Mouse (Mus musculus): ENCODE data around the gene Pate4. TPM values are rescaled to one million over a fixed set of nuclear protein-coding genes. Genes with fewer than 3 reads are reported as not detected.
A peak's percentile ranks its signal among the peaks of the same experiment; 100 is the strongest.
"Not testable (repeated sequence)": the region's sequence is repeated elsewhere in the genome, so short reads cannot be mapped to it uniquely, and the experiment has no call there.

Pate4 gene
- not detected in 2 replicates for total RNA-seq (2015)
- not detected in 2 replicates for total RNA-seq (2017)

DNA sequence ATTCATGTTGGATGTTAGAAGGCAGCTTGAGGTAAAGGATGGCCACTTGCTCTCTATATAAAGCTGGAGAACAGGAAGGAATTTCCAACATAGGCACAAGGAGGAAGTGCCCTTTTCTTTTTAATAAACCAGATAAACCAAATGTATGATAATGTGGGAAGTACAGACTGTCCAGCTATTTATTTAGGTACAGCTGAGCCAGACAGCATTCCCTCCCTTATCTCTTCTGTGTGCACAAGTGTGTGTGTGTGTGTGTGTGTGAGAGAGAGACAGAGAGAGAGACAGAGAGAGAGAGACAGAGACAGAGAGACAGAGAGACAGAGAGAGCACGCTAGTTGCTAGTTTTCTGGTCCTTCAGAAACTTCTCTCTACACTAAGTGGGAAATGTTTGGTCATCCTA, at the start of gene Pate4:
TSS of gene Pate4 (minus strand) at position 101 of the 400 bp plus-strand sequence.
- ATAC-seq (replicated peaks; ENCODE audit: poor library complexity), result no peak

- no peak for ATAC-seq (replicated peaks; ENCODE audit: poor library complexity)
Observed at GRCm38 (mm10) chr9:35648102-35648501, 36.4 kb upstream of the Pate4 start, which contains the start of gene Pate3. TSS of gene Pate3 (minus strand) at chr9:35648202.

GRCm38 (mm10) chr9:35632981-35633380, 21.2 kb upstream of the Pate4 start:
- no peak for ATAC-seq (replicated peaks; ENCODE audit: poor library complexity)

DNA sequence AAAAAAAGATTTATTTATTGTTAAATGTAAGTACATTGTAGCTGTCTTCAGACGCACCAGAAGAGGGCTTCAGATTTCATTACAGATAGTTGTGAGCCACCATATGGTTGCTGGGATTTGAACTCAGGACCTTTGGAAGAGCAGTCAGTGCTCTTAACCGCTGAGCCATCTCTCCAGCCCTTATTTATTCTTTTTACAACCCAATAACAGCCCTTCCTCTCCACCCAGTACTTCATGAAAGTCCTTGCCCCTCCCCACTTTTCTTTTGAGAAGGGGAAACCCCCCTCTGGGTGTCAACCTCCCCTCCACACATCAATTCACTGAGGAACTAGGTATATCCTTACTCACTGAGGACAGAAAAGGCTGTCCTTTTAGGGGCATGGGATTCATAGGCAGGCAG, 5.0 kb upstream of the Pate4 start:
- not testable (repeated sequence) for ATAC-seq (replicated peaks; ENCODE audit: poor library complexity)

DNA sequence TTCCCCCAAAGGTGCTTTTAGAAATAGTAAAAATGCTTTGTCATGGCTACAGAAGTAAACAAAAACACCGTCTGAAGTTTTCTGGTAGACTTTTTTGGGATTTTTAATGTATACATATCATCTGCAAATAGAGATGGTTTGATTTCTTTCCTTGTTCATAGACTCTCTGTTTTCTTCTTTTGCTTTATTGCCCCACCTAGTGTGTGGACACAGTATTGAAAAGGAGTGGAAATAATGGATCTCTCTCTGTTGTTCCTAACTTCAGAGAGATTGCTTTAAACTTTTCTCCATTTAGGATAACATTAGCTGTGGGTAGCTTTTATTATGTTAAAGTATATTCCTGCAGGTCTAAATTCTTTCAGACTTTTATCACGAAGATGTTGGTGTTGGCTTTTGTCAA, 2.3 kb upstream of the Pate4 start:
- ATAC-seq (replicated peaks; ENCODE audit: poor library complexity), result 0 out of 2 replicates have a peak, but pooled peaks have one; percentile 52

GRCm38 (mm10) chr9:35607647-35608405, 3.9 kb downstream of the Pate4 start:
- ATAC-seq (replicated peaks; ENCODE audit: poor library complexity), result no peak

DNA sequence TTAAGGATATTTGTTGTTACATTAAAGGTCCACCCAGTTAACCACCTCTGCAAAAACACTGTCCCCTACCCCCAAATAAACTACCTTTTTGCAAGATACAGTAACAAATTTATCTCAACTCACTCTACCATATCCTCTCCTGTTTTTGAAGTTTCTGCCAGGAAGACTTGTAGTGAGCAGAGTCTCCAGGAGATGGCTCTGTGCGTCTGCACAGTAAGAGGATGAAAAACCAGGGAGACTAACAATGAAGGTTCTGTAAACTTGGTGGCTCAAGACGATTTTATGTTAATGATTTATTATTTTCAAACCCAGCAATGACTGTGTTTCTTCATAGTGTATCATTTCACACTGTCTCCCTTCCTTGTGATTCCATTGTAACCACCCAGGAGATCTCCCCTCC, 18.8 kb downstream of the Pate4 start:
- ATAC-seq (replicated peaks; ENCODE audit: poor library complexity), result peak; percentile 80

- ATAC-seq (replicated peaks; ENCODE audit: poor library complexity), result no peak; the same call in 1 of the 2 replicates
Observed at GRCm38 (mm10) chr9:35587674-35588073, 24.1 kb downstream of the Pate4 start.

DNA sequence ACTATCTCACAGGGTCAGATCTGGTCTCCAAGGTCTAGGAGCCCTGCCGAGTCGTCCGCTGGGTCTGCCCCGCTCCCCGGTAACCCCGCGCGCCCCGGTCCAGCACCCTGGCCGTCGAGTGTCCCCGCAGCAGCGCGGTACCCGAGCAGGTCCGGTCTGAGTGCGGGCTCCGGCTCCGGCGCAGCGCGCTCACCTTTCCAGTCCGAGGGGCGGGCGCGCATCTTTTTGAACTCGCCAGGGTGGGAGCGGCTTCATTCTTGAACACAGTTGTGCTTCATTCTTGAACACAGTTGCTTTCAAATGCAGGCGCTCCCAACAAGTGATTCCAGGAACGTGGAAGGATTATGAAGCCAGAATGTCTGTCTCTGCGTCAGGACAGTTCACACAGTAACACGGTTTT, 37.3 kb downstream of the Pate4 start:
- no peak for ATAC-seq (replicated peaks; ENCODE audit: poor library complexity)

GRCm38 (mm10) chr9:35570663-35571062, 41.1 kb downstream of the Pate4 start:
- no peak for ATAC-seq (replicated peaks; ENCODE audit: poor library complexity)

- ATAC-seq (replicated peaks; ENCODE audit: poor library complexity), result peak; percentile 91
Observed at GRCm38 (mm10) chr9:35569571-35570534, 41.9 kb downstream of the Pate4 start, which contains the start of the genes Pate2 and Hyls1. TSS of gene Pate2 (plus strand) at chr9:35570284. TSS of gene Hyls1 (minus strand) at chr9:35570398.

GRCm38 (mm10) chr9:35567995-35568394, 43.7 kb downstream of the Pate4 start:
- no peak for ATAC-seq (replicated peaks; ENCODE audit: poor library complexity)

- ATAC-seq (replicated peaks; ENCODE audit: poor library complexity), result no peak
Observed at GRCm38 (mm10) chr9:35564536-35565240, 47.1 kb downstream of the Pate4 start.

- ATAC-seq (replicated peaks; ENCODE audit: poor library complexity), result no peak
Observed at GRCm38 (mm10) chr9:35561583-35561982, 50.2 kb downstream of the Pate4 start.

GRCm38 (mm10) chr9:35561076-35561475, 50.7 kb downstream of the Pate4 start:
- no peak for ATAC-seq (replicated peaks; ENCODE audit: poor library complexity)

DNA sequence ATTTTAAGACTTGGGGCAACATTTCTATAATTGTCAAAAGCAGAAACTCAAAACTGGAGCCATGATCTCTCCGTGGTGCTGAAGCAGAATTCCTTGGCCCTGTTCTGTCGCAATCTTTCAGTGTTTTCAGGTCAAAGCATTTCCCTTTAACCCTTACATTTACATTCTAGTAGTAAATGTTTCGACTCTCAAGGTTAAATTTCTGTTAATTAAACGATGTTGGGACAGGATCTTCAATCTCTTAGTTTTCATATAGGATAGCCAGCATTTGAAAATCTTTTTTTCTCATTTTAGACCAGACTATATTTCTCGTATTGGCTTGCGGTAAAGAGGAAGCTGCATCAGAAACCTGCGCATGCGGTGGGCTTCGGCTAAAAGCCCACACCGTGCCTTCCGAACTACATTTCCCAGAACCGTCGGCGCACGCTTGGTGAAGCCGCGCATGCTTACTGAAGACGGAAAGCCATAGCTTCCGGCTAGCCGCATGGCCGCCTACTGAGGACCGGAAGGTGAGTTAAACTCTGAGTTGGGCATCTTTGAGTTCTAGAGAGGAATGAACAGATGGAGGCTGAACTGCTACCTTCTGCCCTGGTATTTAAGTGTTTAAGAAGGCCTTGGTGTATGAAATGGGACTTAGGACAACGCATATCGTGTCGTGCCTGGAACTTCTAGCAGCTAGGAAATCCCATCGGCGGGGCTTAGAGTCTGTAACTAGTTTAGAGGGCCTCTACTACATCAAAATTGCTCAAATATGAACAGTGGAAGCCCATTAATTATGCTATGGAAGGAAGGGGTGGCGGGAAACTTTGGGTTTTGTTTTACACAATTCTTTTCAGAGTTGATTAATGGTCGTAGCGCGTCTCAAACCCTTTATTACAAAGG, 52.5 kb downstream of the Pate4 start:
- peak; percentile 97 for ATAC-seq (replicated peaks; ENCODE audit: poor library complexity)

DNA sequence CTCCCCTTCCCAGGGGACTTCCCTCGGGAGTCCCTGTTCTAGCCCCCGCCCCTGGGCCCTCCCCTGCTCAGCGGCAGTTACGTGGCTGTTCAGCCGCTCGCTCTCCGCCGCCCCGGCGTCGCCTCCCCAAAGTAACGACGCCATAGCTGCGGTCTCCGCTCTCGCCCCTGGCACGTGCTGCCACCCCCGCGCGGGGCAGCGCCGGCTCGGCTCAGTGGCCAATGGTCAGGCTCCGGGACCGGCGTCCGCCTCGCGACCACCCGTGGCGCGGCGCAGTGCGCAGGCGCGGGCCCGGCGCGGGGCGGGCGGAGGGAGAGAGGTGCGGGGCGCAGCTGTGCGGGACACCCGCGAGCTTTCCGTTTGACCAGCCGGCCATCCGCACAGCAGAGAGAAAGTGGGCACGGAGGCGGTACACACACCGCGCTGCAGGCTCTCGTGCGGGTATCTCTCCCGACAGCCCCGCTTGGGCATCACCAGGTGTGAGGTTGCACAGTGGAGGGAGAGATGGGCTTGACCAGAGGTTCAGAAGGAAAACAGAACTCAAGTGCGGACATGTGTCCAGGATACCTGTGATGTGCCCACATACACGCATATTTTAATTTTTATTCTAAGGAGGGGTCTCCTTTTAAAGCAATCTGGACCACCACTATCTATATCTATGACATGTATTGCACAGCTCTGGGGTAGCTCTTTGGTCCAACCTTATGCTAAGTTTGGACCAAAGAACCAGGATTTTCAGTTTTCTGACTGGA, 53.3 kb downstream of the Pate4 start, which contains the start of the genes Ddx25 and Pus3:
TSS of gene Ddx25 (minus strand) at position 272 of the 752 bp plus-strand sequence.
TSS of gene Pus3 (plus strand) at position 339 of the 752 bp plus-strand sequence.
- 0 out of 2 replicates have a peak, but pooled peaks have one; percentile 9 for ATAC-seq (replicated peaks; ENCODE audit: poor library complexity)
